Mouse (Mus musculus): Measurements from ENCODE around the gene Chmp1a. TPM values are rescaled to one million over a fixed set of nuclear protein-coding genes. Genes with fewer than 3 reads are reported as not detected.

The Chmp1a gene
- total and polyA plus RNA-seq, 3 experiments: 56.3 to 63.9 (median 58.3) TPM

DNA sequence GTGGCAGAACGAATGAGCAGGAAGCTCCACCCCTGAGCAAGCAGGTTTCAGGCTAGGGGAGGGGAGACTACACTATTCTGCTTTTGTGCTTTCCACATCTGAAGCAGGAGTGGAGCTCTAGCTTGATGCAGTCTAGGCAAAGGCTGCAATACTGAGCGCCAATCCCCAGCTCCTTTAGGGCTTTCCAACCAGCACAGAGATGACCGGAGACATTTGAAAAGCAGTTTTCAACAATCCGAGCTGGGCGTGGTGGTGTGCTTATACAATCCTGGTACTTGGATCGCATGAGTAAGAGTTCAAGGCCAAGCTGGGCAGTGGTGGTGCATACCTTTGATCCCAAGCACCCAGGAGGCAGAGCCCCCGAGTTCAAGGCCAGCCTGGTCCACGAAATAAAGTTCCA, 20.7 kb downstream of the Chmp1a start:
- intact Hi-C loops (cut with DNase I): no loop called here
- 55% methylated on average over 8 of the region's 8 CpGs for WGBS

DNA sequence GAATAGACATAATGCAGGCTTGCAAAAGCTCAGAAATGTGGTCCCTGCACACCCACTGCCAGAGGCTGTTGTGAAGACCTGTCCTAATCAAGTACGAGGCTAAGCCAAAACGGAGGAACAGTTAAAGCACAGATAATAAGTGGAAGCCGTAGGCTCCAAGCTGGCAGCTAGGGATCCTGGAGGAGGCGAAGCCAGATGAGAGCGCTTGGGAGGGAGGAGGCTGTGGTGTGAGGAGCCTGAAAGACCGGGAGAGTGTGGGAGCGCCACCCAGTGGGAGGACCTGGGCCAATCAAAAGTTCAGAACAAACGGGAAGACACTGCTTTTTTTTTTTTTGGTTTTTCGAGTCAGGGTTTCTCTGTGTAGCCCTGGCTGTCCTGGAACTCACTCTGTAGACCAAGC, 21.9 kb downstream of the Chmp1a start:
- 2% methylated on average over 9 of the region's 9 CpGs for WGBS
- intact Hi-C loops (cut with DNase I): no loop called here
- H3K36me3 ChIP-seq (ENCODE audit: control insufficient read depth, insufficient read depth, low read length): no peaks in the 10 kb centered on the region

More for the DNA sequence above, 20.7 kb downstream of the Chmp1a start:
- no peak for DNase-seq
- no peaks in the 10 kb centered on the region for H3K36me3 ChIP-seq (ENCODE audit: control insufficient read depth, insufficient read depth, low read length)
- no peak for TF ChIP-seq EP300 (IDR thresholded peaks at IDR 0.05; ENCODE audit: insufficient read depth, low read depth, low read length)
- no peak for TF ChIP-seq CTCF (IDR thresholded peaks at IDR 0.05)
- TF ChIP-seq POLR2A (IDR thresholded peaks at IDR 0.05; ENCODE audit: insufficient read depth, low read depth, low read length): no peak
- no peak overlapping the region for H3K27ac ChIP-seq
- H3K27me3 ChIP-seq (ENCODE audit: control insufficient read depth, insufficient read depth, low read length): no peaks in the 10 kb centered on the region
- no peak overlapping the region for H3K9ac ChIP-seq (ENCODE audit: low read depth, low read length)
- H3K79me2 ChIP-seq (replicated peaks; ENCODE audit: control insufficient read depth, insufficient read depth, low read length): no peaks in the 10 kb centered on the region
- peaks cover 4% of the 10 kb centered on the region for H3K4me1 ChIP-seq (ENCODE audit: control insufficient read depth, insufficient read depth, low read length)
- no peak overlapping the region for H3K4me3 ChIP-seq

DNA sequence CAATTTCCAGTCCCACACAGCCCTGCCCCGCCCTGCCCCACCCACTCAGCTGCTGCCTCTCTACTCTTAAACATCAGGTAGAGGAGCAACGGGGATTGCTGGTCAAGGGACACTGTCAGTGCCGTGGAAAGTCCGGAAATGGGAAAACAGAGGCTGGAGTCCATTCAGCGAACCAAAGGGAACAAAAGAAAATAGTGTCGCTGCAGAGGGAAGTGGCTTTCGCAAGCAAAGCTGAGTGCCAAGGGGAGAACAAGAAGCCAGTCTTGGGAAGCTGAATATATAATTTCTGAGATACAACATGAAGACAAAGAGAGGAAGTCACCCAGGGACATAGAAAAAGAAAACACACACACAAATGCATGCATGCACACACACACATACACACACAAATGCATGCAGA, 23.7 kb downstream of the Chmp1a start:
- peaks cover 4% of the 10 kb centered on the region for H3K4me1 ChIP-seq (ENCODE audit: control insufficient read depth, insufficient read depth, low read length)
- intact Hi-C loops (cut with DNase I): loop anchor here (5.0 kb wide), 1 partner anchor 42 kb away; no protein-coding TSS in a partner anchor

More for the DNA sequence above, 21.9 kb downstream of the Chmp1a start:
- Histone ChIP-seq H3K9ac (ENCODE audit: low read depth, low read length) (no peak overlapping the region), H3K4me1 (ENCODE audit: control insufficient read depth, insufficient read depth, low read length) (peaks cover 4% of the 10 kb centered on the region), H3K27ac (no peak overlapping the region), H3K27me3 (ENCODE audit: control insufficient read depth, insufficient read depth, low read length) (no peaks in the 10 kb centered on the region), H3K4me3 (no peak overlapping the region), H3K79me2 (replicated peaks; ENCODE audit: control insufficient read depth, insufficient read depth, low read length) (no peaks in the 10 kb centered on the region)
- TF ChIP-seq CTCF (IDR thresholded peaks at IDR 0.05): peak; percentile 70
- TF ChIP-seq EP300 (IDR thresholded peaks at IDR 0.05; ENCODE audit: insufficient read depth, low read depth, low read length): 0 out of 2 replicates have a peak, but pooled peaks have one; percentile 42
- peak; percentile 29; the same call in 1 of the 2 replicates for TF ChIP-seq POLR2A (IDR thresholded peaks at IDR 0.05; ENCODE audit: insufficient read depth, low read depth, low read length)
- DNase-seq: peak; percentile 75 to 79

DNA sequence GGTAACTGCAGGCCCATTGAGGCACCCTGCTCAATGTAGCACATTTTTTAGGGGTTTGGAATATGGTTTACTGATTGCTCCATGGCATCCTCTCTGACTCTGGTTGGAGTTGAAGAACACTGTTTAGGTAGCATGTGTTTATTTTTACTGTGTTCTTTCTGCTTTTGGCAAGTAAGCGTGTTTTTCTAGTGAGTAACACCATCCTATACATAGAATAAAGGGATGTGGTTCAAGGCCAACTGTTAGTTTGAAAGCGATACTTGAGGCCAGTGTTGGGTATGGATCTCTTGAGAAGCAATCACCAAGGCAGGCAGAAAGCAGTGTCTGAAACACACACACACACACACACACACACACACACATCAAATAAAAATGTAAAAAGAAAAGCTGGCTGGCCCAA, 24.6 kb downstream of the Chmp1a start:
- no peak for TF ChIP-seq POLR2A (IDR thresholded peaks at IDR 0.05; ENCODE audit: insufficient read depth, low read depth, low read length)
- TF ChIP-seq EP300 (IDR thresholded peaks at IDR 0.05; ENCODE audit: insufficient read depth, low read depth, low read length): no peak
- no peak for TF ChIP-seq CTCF (IDR thresholded peaks at IDR 0.05)
- 76% methylated on average over 2 of the region's 2 CpGs for WGBS
- peaks cover 4% of the 10 kb centered on the region for H3K4me1 ChIP-seq (ENCODE audit: control insufficient read depth, insufficient read depth, low read length)
- intact Hi-C loops (cut with DNase I): loop anchor here (5.0 kb wide), 1 partner anchor 41 kb away; no protein-coding TSS in a partner anchor
- H3K9ac ChIP-seq (ENCODE audit: low read depth, low read length): no peak overlapping the region
- DNase-seq: no peak
- H3K27ac ChIP-seq: no peak overlapping the region
- H3K79me2 ChIP-seq (replicated peaks; ENCODE audit: control insufficient read depth, insufficient read depth, low read length): no peaks in the 10 kb centered on the region
- H3K36me3 ChIP-seq (ENCODE audit: control insufficient read depth, insufficient read depth, low read length): no peaks in the 10 kb centered on the region
- H3K4me3 ChIP-seq: no peak overlapping the region; the same call in 1 of the 2 replicates
- H3K27me3 ChIP-seq (ENCODE audit: control insufficient read depth, insufficient read depth, low read length): no peaks in the 10 kb centered on the region

More for the DNA sequence above, 23.7 kb downstream of the Chmp1a start:
- Histone ChIP-seq H3K9ac (ENCODE audit: low read depth, low read length) (no peak overlapping the region), H3K36me3 (ENCODE audit: control insufficient read depth, insufficient read depth, low read length) (no peaks in the 10 kb centered on the region), H3K79me2 (replicated peaks; ENCODE audit: control insufficient read depth, insufficient read depth, low read length) (no peaks in the 10 kb centered on the region), H3K27me3 (ENCODE audit: control insufficient read depth, insufficient read depth, low read length) (no peaks in the 10 kb centered on the region), H3K4me3 (no peak overlapping the region), H3K27ac (no peak overlapping the region)
- DNase-seq: peak in 1 of 2 experiments; percentile 22
- WGBS: 51% methylated on average over 7 of the region's 7 CpGs
- no peak for TF ChIP-seq CTCF (IDR thresholded peaks at IDR 0.05)
- no peak for TF ChIP-seq POLR2A (IDR thresholded peaks at IDR 0.05; ENCODE audit: insufficient read depth, low read depth, low read length)
- no peak for TF ChIP-seq EP300 (IDR thresholded peaks at IDR 0.05; ENCODE audit: insufficient read depth, low read depth, low read length)

DNA sequence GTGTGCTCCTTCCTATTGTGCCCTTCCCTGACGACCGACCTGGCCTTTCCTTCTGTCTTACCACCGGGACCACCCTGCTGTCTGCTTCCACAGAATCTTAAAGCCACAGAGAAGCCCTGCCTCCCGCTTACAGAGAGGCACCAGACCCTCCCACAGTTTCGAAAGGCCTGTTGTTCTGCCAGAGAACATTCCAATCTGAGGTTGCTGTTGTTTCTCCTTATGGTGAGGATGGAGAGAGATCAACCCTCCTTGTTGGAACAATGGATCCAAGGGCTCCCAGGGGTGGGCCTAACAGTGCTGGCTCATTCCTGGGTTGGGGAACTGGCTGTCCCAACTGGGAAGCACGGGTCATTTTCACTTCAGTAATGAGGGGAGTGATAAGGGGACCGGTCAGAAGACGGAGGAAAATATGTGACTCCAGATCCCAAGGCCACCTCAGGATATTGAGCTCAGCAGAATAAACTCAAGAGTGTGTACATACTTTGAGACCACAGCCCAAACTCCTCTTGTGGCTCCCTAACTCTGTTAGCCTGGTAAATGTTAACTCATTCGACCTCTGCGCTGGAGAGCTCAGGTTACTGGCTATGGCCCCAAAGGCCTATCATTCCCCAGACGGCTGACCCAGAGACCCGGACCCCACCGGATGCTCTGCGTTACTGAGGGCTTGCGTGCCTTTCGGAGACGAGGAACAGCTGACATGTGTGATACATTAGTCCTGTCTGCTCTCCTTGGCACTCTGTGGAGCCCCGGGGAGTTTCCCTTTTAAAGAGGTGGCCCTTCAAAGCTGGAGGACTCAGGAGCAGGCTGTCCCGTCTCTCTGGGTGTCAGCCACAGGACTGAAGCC, 26.8 kb downstream of the Chmp1a start, which contains the start of gene Dpep1:
TSS of gene Dpep1 (plus strand) at position 677 of the 844 bp plus-strand sequence.
- 48% methylated on average over 19 of the region's 19 CpGs for WGBS
- Histone ChIP-seq H3K4me1 (ENCODE audit: control insufficient read depth, insufficient read depth, low read length) (peaks cover 4% of the 10 kb centered on the region), H3K9ac (ENCODE audit: low read depth, low read length) (peak within 1 kb of the TSS; percentile 20), H3K27me3 (ENCODE audit: control insufficient read depth, insufficient read depth, low read length) (no peaks in the 10 kb centered on the region), H3K4me3 (peak within 1 kb of the TSS; percentile 18), H3K27ac (peak within 1 kb of the TSS; percentile 67), H3K36me3 (ENCODE audit: control insufficient read depth, insufficient read depth, low read length) (no peaks in the 10 kb centered on the region), H3K79me2 (replicated peaks; ENCODE audit: control insufficient read depth, insufficient read depth, low read length) (no peaks in the 10 kb centered on the region)
- TF ChIP-seq EP300 (IDR thresholded peaks at IDR 0.05; ENCODE audit: insufficient read depth, low read depth, low read length): 0 out of 2 replicates have a peak, but pooled peaks have one; percentile 57
- no peak for TF ChIP-seq CTCF (IDR thresholded peaks at IDR 0.05)
- TF ChIP-seq POLR2A (IDR thresholded peaks at IDR 0.05; ENCODE audit: insufficient read depth, low read depth, low read length): peak; percentile 36
- intact Hi-C loops (cut with DNase I): loop anchor here (5.0 kb wide), 1 partner anchor 38 kb away; no protein-coding TSS in a partner anchor
- DNase-seq: peak; percentile 67 to 78
